In genomic region chr11:99147920-99148289, GRCm38 (mm10) we compare ENCODE assay signal across 9 mouse cellular contexts. TPM values are rescaled to one million over a fixed set of nuclear protein-coding genes. Genes with fewer than 3 reads are reported as not detected.
DNase-seq lines count a peak whose midpoint lies in the region; ATAC-seq lines count a peak whose summit lies in the region.
"Had no signal": no experiment of that assay in that cellular context is flagged by ENCODE, and none has a peak within 500 bp of the region (broad histone marks: within the 10 kb centered on the region; RNA-seq: fewer than 3 reads in every experiment).

No protein-coding gene starts in this region.

- 42% methylated on average over 4 of the region's 4 CpGs for WGBS in intestine, embryonic 15.5 days

- no peaks in the 10 kb centered on the region for H3K9me3 ChIP-seq in intestine, embryonic 15.5 days

- H3K27ac ChIP-seq in intestine, embryonic 15.5 days, result peak overlapping the region; percentile 97
- H3K27ac ChIP-seq: liver, embryonic 14.5 days had no signal

- peaks cover 42% of the 10 kb centered on the region for H3K4me1 ChIP-seq in intestine, embryonic 15.5 days (replicated peaks)

- no peaks in the 10 kb centered on the region for H3K27me3 ChIP-seq in intestine, embryonic 15.5 days (replicated peaks)
- no peaks in the 10 kb centered on the region for H3K27me3 ChIP-seq in splenic B cell, adult 2 months (ENCODE audit: control insufficient read depth, insufficient read depth, low read length, poor library complexity, severe bottlenecking)

- H3K4me3 ChIP-seq in intestine, embryonic 15.5 days (replicated peaks), result no peak overlapping the region

- peak; percentile 49 to 61 for DNase-seq in kidney, postnatal 4 days
- DNase-seq in kidney, postnatal 36 days, result no peak
- peak; percentile 78 for DNase-seq in embryo, embryonic 11 days
- DNase-seq in splenic B cell, adult 2 months (ENCODE audit: low read depth, low spot score), result peak; percentile 49
- DNase-seq in cerebellum, postnatal 4 days (ENCODE audit: low spot score in 2 of 2), result no peak
- DNase-seq in MN1 (ENCODE audit: low spot score), result no peak
- DNase-seq in left cerebral cortex, postnatal 14 days (ENCODE audit: low spot score in 2 of 2), result no peak

- no peaks in the 10 kb centered on the region for H3K36me3 ChIP-seq in intestine, embryonic 15.5 days
- H3K36me3 ChIP-seq in splenic B cell, adult 2 months (ENCODE audit: control insufficient read depth, insufficient read depth, low read length, poor library complexity, severe bottlenecking), result peaks cover 20% of the 10 kb centered on the region

- 0 out of 2 replicates have a peak overlapping the region, but pooled peaks have one; percentile 5 for H3K9ac ChIP-seq in intestine, embryonic 15.5 days
- H3K9ac ChIP-seq: liver, embryonic 14.5 days had no signal

- intact Hi-C loops in left cerebral cortex, postnatal 14 days (cut with DNase I), result loop anchor here (2.0 to 5.0 kb wide), 4 partner anchors 36 to 226 kb away; partner anchors contain the start of gene Gjd3

- H3K4me2 ChIP-seq in intestine, embryonic 15.5 days (replicated peaks), result peak overlapping the region; percentile 40

- ATAC-seq in intestine, embryonic 15.5 days, result peak; percentile 64

RNA-seq across cellular contexts. Expression of gene Ccr7, which starts 7.0 kb away (rescaled TPM):
- 0.43 and 0.87 TPM in 2 replicates for polyA plus RNA-seq in intestine, embryonic 15.5 days (2015; fragmentation: Nextera tagmentation; extraction: Ambion mirVana)
- total RNA-seq in left cerebral cortex, postnatal 14 days (2021), result not detected

RNA-seq across cellular contexts. Expression of gene Tns4, which starts 58.8 kb away (rescaled TPM):
- 0.58 and 0.93 TPM in 2 replicates for polyA plus RNA-seq in intestine, embryonic 15.5 days (2015; fragmentation: Nextera tagmentation; extraction: Ambion mirVana)
- total RNA-seq in left cerebral cortex, postnatal 14 days (2021), result under 1 TPM; 0.33 to 0.34 TPM

Comparison
In these comparisons a context has a peak if more than half of its experiments do, and no peak if none do; other contexts are left out.
1. DNase-seq: peak in kidney, postnatal 4 days (2 of 2), embryo, embryonic 11 days (single experiment) and splenic B cell, adult 2 months (single experiment); none in kidney, postnatal 36 days (0 of 2), cerebellum, postnatal 4 days (0 of 2), MN1 (single experiment) and left cerebral cortex, postnatal 14 days (0 of 2).